Mouse (Mus musculus) MEL (cell line): ENCODE results near the gene Gramd1c. TPM values are rescaled to one million over a fixed set of nuclear protein-coding genes. Genes with fewer than 3 reads are reported as not detected.

Experiments
- DNase-seq: peaks from one replicate; pipeline ENCODE4 v3.0.0; 2011; ENCODE audit warnings: low read depth, low spot score
- H3K27ac ChIP-seq: 2 replicates; pipeline ENCODE4 v1.5.1; 2012; ENCODE audit warnings: low read depth, mild to moderate bottlenecking, control low read depth, low read length, moderate library complexity; ENCODE audit not compliant: control insufficient read depth
- H3K27me3 ChIP-seq, 2 experiments: fragments of 150-350 bp in 1 of 2; sonication (generic) in 1 of 2; 2 replicates each; pipeline ENCODE4 v1.6.1; 2012; ENCODE audit warnings: low read length in 2 of 2, mild to moderate bottlenecking in 2 of 2, improper control_type of control experiment in 1 of 2, moderate library complexity in 1 of 2; ENCODE audit not compliant: insufficient read depth in 2 of 2, control insufficient read depth in 1 of 2
- H3K36me3 ChIP-seq, 2 experiments: 2 replicates each; pipeline ENCODE4 v1.6.1; 2012 to 2014; ENCODE audit warnings: low read length in 2 of 2, improper control_type of control experiment in 1 of 2, inconsistent platforms in 1 of 2, mild to moderate bottlenecking in 1 of 2; ENCODE audit not compliant: insufficient read depth in 2 of 2, control insufficient read depth in 1 of 2
- H3K4me1 ChIP-seq, 2 experiments: fragments of 150-350 bp in 1 of 2; sonication (generic) in 1 of 2; 2 replicates each; pipeline ENCODE4 v1.6.1; 2012; ENCODE audit warnings: low read length in 2 of 2, improper control_type of control experiment in 1 of 2, mild to moderate bottlenecking in 1 of 2; ENCODE audit not compliant: insufficient read depth in 2 of 2, control insufficient read depth in 1 of 2
- H3K4me3 ChIP-seq, 2 experiments: fragments of 150-350 bp in 1 of 2; sonication (generic) in 1 of 2; 2 replicates each; pipeline ENCODE4 v1.5.1; 2012; ENCODE audit warnings: low read depth in 2 of 2, low read length in 2 of 2, mild to moderate bottlenecking in 2 of 2, moderate library complexity in 2 of 2, control low read depth in 1 of 2, improper control_type of control experiment in 1 of 2; ENCODE audit not compliant: control insufficient read depth in 1 of 2, insufficient read depth in 1 of 2
- H3K79me2 ChIP-seq: 2 replicates; pipeline ENCODE4 v1.6.1; 2012; ENCODE audit warnings: mild to moderate bottlenecking, low read length, moderate library complexity; ENCODE audit not compliant: control insufficient read depth, poor library complexity, insufficient read depth
- H3K9ac ChIP-seq: 2 replicates; pipeline ENCODE4 v1.6.1; 2012; ENCODE audit warnings: low read depth, mild to moderate bottlenecking, control low read depth, low read length, moderate library complexity; ENCODE audit not compliant: control insufficient read depth, poor library complexity, severe bottlenecking
- H3K9me3 ChIP-seq: fragments of 150-350 bp; sonication (generic); replicated peaks from 2 replicates; pipeline ENCODE4 v1.6.1; 2012; ENCODE audit warnings: mild to moderate bottlenecking, low read length, improper control_type of control experiment, moderate library complexity; ENCODE audit not compliant: insufficient read depth
- CHD1 ChIP-seq: IDR thresholded peaks from 2 replicates; pipeline ENCODE4 v1.6.1; 2012; ENCODE audit warnings: low read depth, mild to moderate bottlenecking, inconsistent platforms, low read length, improper control_type of control experiment
- KAT2A ChIP-seq: conservative IDR thresholded peaks from 2 replicates; pipeline ENCODE4 v1.6.1; 2012; ENCODE audit warnings: low read depth, low read length, improper control_type of control experiment, inconsistent platforms
- MAZ ChIP-seq: IDR thresholded peaks from 2 replicates; pipeline ENCODE4 v1.6.1; 2012; ENCODE audit warnings: low read depth, mild to moderate bottlenecking, inconsistent platforms, low read length, improper control_type of control experiment
- MEF2A ChIP-seq: IDR thresholded peaks from 2 replicates; pipeline ENCODE4 v1.6.1; 2014; ENCODE audit warnings: low read depth, mild to moderate bottlenecking, inconsistent platforms, low read length, improper control_type of control experiment; ENCODE audit not compliant: poor library complexity, insufficient replicate concordance, severe bottlenecking; ENCODE audit errors: extremely low read depth
- MYB ChIP-seq: IDR thresholded peaks from 2 replicates; pipeline ENCODE4 v1.6.1; 2011; ENCODE audit warnings: mild to moderate bottlenecking, low read depth, low read length, improper control_type of control experiment
- MYC ChIP-seq: IDR thresholded peaks from 2 replicates; pipeline ENCODE4 v1.6.1; 2011; ENCODE audit warnings: low read depth, mild to moderate bottlenecking, low read length, improper control_type of control experiment, moderate library complexity
- NRF1 ChIP-seq: IDR thresholded peaks from 2 replicates; pipeline ENCODE4 v1.6.1; 2014; ENCODE audit warnings: low read depth, mild to moderate bottlenecking, inconsistent platforms, low read length, improper control_type of control experiment, moderate library complexity; ENCODE audit not compliant: poor library complexity, insufficient read depth, severe bottlenecking
- POLR2A ChIP-seq, 2 experiments: IDR thresholded peaks; 2 replicates each; pipeline ENCODE4 v1.6.1; 2011 to 2012; ENCODE audit warnings: low read length in 2 of 2, mild to moderate bottlenecking in 2 of 2, control low read depth in 1 of 2, improper control_type of control experiment in 1 of 2, low read depth in 1 of 2, moderate library complexity in 1 of 2; ENCODE audit not compliant: control insufficient read depth in 1 of 2, insufficient read depth in 1 of 2, poor library complexity in 1 of 2
- POLR2AphosphoS5 ChIP-seq: IDR thresholded peaks from 2 replicates; pipeline ENCODE4 v1.6.1; 2012; ENCODE audit warnings: low read depth, borderline replicate concordance, mild to moderate bottlenecking, inconsistent platforms, low read length, moderate library complexity, mixed read lengths
- TCF12 ChIP-seq: IDR thresholded peaks from 2 replicates; pipeline ENCODE4 v1.6.1; 2014; ENCODE audit warnings: low read depth, mild to moderate bottlenecking, inconsistent platforms, low read length, improper control_type of control experiment, moderate library complexity
- UBTF ChIP-seq: IDR thresholded peaks from 2 replicates; pipeline ENCODE4 v1.6.1; 2012; ENCODE audit warnings: low read depth, mild to moderate bottlenecking, inconsistent platforms, low read length, improper control_type of control experiment, moderate library complexity, borderline replicate concordance; ENCODE audit not compliant: insufficient read depth
- USF2 ChIP-seq, 2 experiments: IDR thresholded peaks; 2 replicates each; pipeline ENCODE4 v1.6.1; 2011 to 2012; ENCODE audit warnings: improper control_type of control experiment in 2 of 2, low read length in 2 of 2, borderline replicate concordance in 1 of 2, inconsistent platforms in 1 of 2, low read depth in 1 of 2, mild to moderate bottlenecking in 1 of 2; ENCODE audit not compliant: insufficient read depth in 1 of 2
- ZC3H11A ChIP-seq: IDR thresholded peaks from 2 replicates; pipeline ENCODE4 v1.6.1; 2012; ENCODE audit warnings: low read depth, mild to moderate bottlenecking, inconsistent platforms, low read length, improper control_type of control experiment
- ZKSCAN1 ChIP-seq: IDR thresholded peaks from 2 replicates; pipeline ENCODE4 v1.6.1; 2012; ENCODE audit warnings: low read depth, mild to moderate bottlenecking, inconsistent platforms, low read length, improper control_type of control experiment, moderate library complexity
- ZNF384 ChIP-seq: IDR thresholded peaks from 2 replicates; pipeline ENCODE4 v1.6.1; 2012; ENCODE audit warnings: low read depth, mild to moderate bottlenecking, inconsistent platforms, low read length, improper control_type of control experiment
- polyA plus RNA-seq, 2 experiments: library from polyadenylated mRNA; stranded (reverse) in 1 of 2; unstranded in 1 of 2; fragments of >175 nt in 1 of 2; fragments of >200 nt in 1 of 2; gene quantifications; 2 replicates each; pipeline versions ENCODE4 v1.2.1 to v1.2.4; 2012; ENCODE audit warnings: low replicate concordance in 2 of 2, low read depth in 1 of 2; ENCODE audit not compliant: insufficient read length in 2 of 2, insufficient read depth in 1 of 2, missing spikeins in 1 of 2
- total RNA-seq: library from RNA; depleted of rRNA; stranded (reverse); fragments of 300-350 nt; gene quantifications from 2 replicates; pipeline ENCODE4 v1.2.3, GENCODE M21; 2012

The Gramd1c gene
- total and polyA plus RNA-seq, 3 experiments: 1.5 to 2.7 TPM; not detected in 1

GRCm38 (mm10) chr16:43970426-43970825 lies 92.7 kb downstream of the Gramd1c start:
- Histone ChIP-seq H3K79me2 (no peaks in the 10 kb centered on the region), H3K9me3 (no peaks in the 10 kb centered on the region), H3K4me3 (no peak overlapping the region), H3K36me3 (no peaks in the 10 kb centered on the region; a peak in 1 of 4 replicates), H3K27ac (no peak overlapping the region), H3K4me1 (peaks cover 0 to 5% of the 10 kb centered on the region in 2 experiments; a peak in 2 of 4 replicates), H3K27me3 (no peaks in the 10 kb centered on the region), H3K9ac (no peak overlapping the region)
- TF ChIP-seq TCF12 (no peak), USF2 (IDR thresholded peaks at IDR 0.05; ENCODE audit: borderline replicate concordance in 1 of 2, insufficient read depth in 1 of 2, low read depth in 1 of 2, low read length in 2 of 2) (no peak), POLR2AphosphoS5 (no peak), MYB (no peak), UBTF (no peak), ZC3H11A (no peak)
- DNase-seq: no peak

GRCm38 (mm10) chr16:43965781-43966389 lies 97.3 kb downstream of the Gramd1c start:
- peaks cover 0 to 5% of the 10 kb centered on the region in 2 experiments; a peak in 2 of 4 replicates for H3K4me1 ChIP-seq
- no peak overlapping the region for H3K27ac ChIP-seq
- H3K4me3 ChIP-seq: no peak overlapping the region
- no peaks in the 10 kb centered on the region for H3K9me3 ChIP-seq
- H3K9ac ChIP-seq: no peak overlapping the region
- H3K27me3 ChIP-seq: no peaks in the 10 kb centered on the region
- no peaks in the 10 kb centered on the region for H3K79me2 ChIP-seq
- TF ChIP-seq MEF2A (no peak), ZNF384 (no peak), MAZ (no peak), CHD1 (no peak), ZKSCAN1 (no peak), ZC3H11A (no peak), KAT2A (no peak), NRF1 (no peak), POLR2A (IDR thresholded peaks at IDR 0.05; ENCODE audit: control insufficient read depth in 1 of 2, insufficient read depth in 1 of 2, low read depth in 1 of 2, low read length in 2 of 2, poor library complexity in 1 of 2) (no peak), MYC (no peak)
- TF ChIP-seq, all 39 proteins: peak for 0
- H3K36me3 ChIP-seq: no peaks in the 10 kb centered on the region; a peak in 1 of 4 replicates
- DNase-seq: no peak
